Mouse (Mus musculus) lung, adult 2 months (tissue): ENCODE measurements around the gene Mapk14.

Source experiments
- CTCF ChIP-seq: fragments of 200-500 bp; IDR thresholded peaks from 2 replicates; pipeline ENCODE4 v1.5.1; 2011; ENCODE audit warnings: mild to moderate bottlenecking, low read length, control low read depth; ENCODE audit not compliant: insufficient read depth
- POLR2A ChIP-seq: fragments of 200-500 bp; IDR thresholded peaks from 2 replicates; pipeline ENCODE4 v1.6.1; 2011; ENCODE audit warnings: low read depth, mild to moderate bottlenecking, control low read depth, low read length, borderline replicate concordance; ENCODE audit errors: extremely low read depth

- TF ChIP-seq CTCF (no peak), POLR2A (no peak)
These were observed 3.8 kb upstream of the Mapk14 start for GRCm38 (mm10) chr17:28687354-28687753.
